Mouse (Mus musculus) stomach, postnatal 0 days (tissue): ENCODE measurements around the gene Rhox2a.

Experiments
- CTCF ChIP-seq: IDR thresholded peaks from 2 replicates; pipeline ENCODE4 v1.5.1; 2016; ENCODE audit warnings: antibody characterized with exemption, low read depth, mild to moderate bottlenecking, moderate library complexity
- EP300 ChIP-seq: optimal IDR thresholded peaks from 2 replicates; pipeline ENCODE3; 2016; ENCODE audit warnings: antibody characterized with exemption

GRCm38 (mm10) chrX:37210941-37211340 is 33.8 kb upstream of the Rhox2a start, which contains the start of gene Gm9:
- TF ChIP-seq EP300 (no peak), CTCF (no peak)
